Mouse (Mus musculus) G1E (cell line): ENCODE results near the gene Mgat2.

Experiments used
- CTCF ChIP-seq: IDR thresholded peaks from 2 replicates; pipeline ENCODE4 v1.5.1; 2012; ENCODE audit warnings: low read depth, low read length, inconsistent platforms, mixed read lengths
- GATA1 ChIP-seq: IDR thresholded peaks from 2 replicates; pipeline ENCODE4 v1.6.1; 2012; ENCODE audit warnings: borderline replicate concordance, low read length, inconsistent platforms, mixed read lengths
- GATA2 ChIP-seq: IDR thresholded peaks from 2 replicates; pipeline ENCODE4 v1.6.1; 2012; ENCODE audit warnings: low read depth, low read length, inconsistent platforms, borderline replicate concordance
- POLR2AphosphoS5 ChIP-seq: IDR thresholded peaks from 2 replicates; pipeline ENCODE4 v1.6.1; 2012; ENCODE audit warnings: low read depth, low read length, inconsistent platforms; ENCODE audit not compliant: insufficient replicate concordance
- TAL1 ChIP-seq: conservative IDR thresholded peaks from 2 replicates; pipeline ENCODE4 v1.6.1; 2012; ENCODE audit warnings: low read depth, low read length, inconsistent platforms, mixed read lengths

GRCm38 (mm10) chr12:69184342-69185295, 662 bp downstream of the Mgat2 start:
- TF ChIP-seq POLR2AphosphoS5 (no peak), CTCF (no peak), TAL1 (no peak), GATA2 (no peak), GATA1 (no peak)
